Mouse (Mus musculus) naive thymus-derived CD4-positive, alpha-beta T cell, adult 5 months (primary cell): Measurements from ENCODE around the gene Fxyd7. TPM values are rescaled to one million over a fixed set of nuclear protein-coding genes. Genes with fewer than 3 reads are reported as not detected.

Experiments
- polyA plus RNA-seq: library from polyadenylated mRNA; unstranded; fragments of 100-300 nt; shearing (Covaris generic); gene quantifications from one replicate; pipeline ENCODE4 v1.2.1, GENCODE M21; 2017

Gene Fxyd7
- polyA plus RNA-seq, result 1.6 TPM

DNA sequence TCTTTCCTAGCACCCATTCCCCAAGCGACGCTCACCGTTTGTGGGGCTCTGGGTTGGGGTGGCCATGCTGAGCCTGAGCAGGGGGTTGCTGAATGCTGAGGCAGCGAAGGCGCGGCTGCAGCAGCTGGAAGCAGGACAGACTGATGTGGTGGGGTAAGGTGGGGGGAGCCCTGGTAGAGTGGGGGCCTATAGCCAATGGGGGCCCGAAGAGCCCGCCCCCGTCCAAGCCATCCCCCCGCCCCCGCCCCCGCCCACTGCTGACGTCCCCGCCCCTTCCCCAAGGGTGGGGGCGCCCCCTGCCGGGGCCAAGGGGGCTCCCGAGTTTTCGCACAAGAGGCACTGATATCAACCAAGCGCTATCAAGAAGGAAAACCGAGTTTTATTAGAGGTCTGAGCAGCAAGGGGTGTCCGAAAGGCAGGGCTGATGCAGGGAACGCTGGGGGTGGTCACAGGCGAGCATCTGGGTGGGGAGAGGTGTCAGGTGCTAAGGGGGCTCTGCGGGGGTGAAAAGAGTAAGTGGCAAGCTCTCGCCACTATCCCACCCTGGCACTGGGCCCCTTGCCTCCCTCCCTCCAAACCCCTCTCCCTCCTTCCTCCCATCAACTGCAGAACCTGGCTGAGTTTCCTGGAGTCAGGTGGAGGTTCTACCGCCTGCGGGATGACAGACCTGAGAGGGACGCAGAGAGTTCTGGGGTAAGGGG is at the start of gene Fxyd7:
Fxyd7 (minus strand) TSS at position 147 of the 701 bp plus-strand sequence.

DNA sequence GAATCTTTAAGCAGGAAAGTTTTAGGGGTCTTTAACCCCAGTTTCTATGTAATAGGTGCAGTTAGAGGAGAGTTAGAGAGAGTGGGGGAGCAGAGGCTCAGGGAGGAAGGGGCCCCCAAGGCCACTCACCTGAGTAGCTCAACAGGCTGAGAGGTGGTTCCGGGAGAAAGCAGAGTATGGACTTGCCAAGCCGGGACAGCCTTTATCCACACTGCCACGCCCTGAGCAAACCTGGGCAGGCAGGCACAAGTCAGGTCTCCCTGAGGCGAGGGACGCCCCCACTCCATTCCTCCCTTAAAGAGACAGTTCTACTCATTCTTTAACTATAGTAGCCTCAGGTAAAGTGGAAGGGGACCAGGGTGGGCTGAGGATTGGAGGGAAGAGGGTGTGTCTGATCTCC is 25.2 kb upstream of the Fxyd7 start, which contains the start of gene Fxyd3:
Fxyd3 (minus strand) TSS at position 213 of the 400 bp plus-strand sequence.

DNA sequence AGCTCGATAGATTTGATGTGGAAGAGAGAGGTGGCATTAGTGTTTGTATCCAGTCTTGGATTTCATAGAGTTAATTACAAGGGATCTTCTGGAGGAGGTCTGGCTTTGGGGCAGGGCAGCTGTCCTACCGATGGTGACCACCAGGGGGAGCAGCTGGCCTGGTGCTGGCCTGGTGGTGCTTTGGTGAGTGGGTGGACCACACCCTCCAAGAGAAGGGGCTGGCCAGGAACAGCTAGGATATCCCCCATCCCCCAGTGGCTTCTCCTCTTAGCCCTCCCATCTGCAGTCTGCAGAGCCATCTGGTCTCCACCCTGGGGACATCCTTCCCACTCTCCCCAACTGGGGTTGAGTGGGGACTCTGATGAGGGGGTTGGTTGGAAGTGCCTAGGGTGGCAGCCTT is 7.8 kb upstream of the Fxyd7 start, which contains the start of gene Lgi4:
Lgi4 (plus strand) TSS at position 235 of the 400 bp plus-strand sequence.

DNA sequence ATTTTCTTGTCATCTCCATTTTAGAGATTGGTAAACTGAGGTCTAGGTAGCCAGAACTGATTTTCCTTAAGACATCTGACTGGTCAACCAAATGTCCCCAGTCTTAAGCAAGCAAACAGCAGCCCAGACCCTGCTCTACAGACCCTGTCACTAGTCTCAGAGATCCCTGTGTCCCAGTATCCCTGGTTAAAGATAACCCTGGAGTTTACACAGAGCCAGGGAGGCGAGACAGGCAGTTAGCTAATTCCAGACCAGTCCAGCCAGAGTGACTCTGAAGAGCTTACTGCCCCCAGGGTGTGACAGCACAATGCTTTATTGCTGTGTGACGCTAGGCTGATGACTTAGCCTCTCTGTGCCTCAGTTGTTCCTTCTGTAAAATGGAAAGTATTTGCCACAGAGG is 5.8 kb upstream of the Fxyd7 start, which contains the start of gene Fxyd1:
Fxyd1 (minus strand) TSS at position 129 of the 400 bp plus-strand sequence.

DNA sequence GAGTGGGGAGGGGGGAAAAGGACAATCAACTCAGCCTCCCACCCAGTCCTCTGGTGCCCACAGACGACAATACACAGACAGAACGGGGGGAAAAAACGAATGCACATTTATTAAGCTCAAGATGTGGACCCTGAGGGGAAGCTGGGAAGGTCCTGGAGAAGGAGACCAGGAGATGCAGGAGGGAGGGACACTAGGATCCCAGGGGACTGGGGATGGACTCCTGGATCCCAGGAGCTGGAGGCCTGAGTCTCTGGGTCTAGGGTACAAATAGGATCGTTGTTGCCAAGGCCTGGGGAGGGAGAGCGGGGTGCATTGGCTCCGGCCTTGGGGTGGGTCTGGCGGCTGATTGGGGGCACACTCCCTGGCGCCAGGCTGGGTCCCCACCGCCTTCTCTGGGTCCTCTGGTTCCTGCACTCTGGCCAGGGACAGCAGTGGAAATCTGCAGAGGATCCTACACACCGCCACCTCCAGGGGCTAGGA is 8.8 kb downstream of the Fxyd7 start, which contains the start of gene Fxyd5:
Fxyd5 (minus strand) TSS at position 51 of the 480 bp plus-strand sequence.

Other genes with a start within 250 kb of the Fxyd7 start
- not detected for gene Ffar2, start 227.7 kb downstream of the Fxyd7 start, polyA plus RNA-seq
- gene Ffar3, start 195.3 kb downstream of the Fxyd7 start, polyA plus RNA-seq, result not detected
- gene Ffar1, start 189.9 kb downstream of the Fxyd7 start, polyA plus RNA-seq, result not detected
- gene Cd22, start 171.1 kb downstream of the Fxyd7 start, polyA plus RNA-seq, result not detected
- gene Mag, start 136.6 kb downstream of the Fxyd7 start, polyA plus RNA-seq, result not detected
- gene Hamp2, start 126.8 kb downstream of the Fxyd7 start, polyA plus RNA-seq, result not detected
- gene Hamp, start 107.4 kb downstream of the Fxyd7 start, polyA plus RNA-seq, result not detected
- 12.8 TPM for gene Usf2, start 94.7 kb downstream of the Fxyd7 start, polyA plus RNA-seq
- 1.1 TPM for gene Lsr, start 78.0 kb downstream of the Fxyd7 start, polyA plus RNA-seq
- gene Fam187b, start 77.7 kb downstream of the Fxyd7 start, polyA plus RNA-seq, result not detected
- 1,718 TPM for gene Fxyd5, start 9.0 kb downstream of the Fxyd7 start, polyA plus RNA-seq
- gene Fxyd1, start 5.7 kb upstream of the Fxyd7 start, polyA plus RNA-seq, result not detected
- not detected for gene Lgi4, start 7.9 kb upstream of the Fxyd7 start, polyA plus RNA-seq
- gene Fxyd3, start 25.2 kb upstream of the Fxyd7 start, polyA plus RNA-seq, result not detected
- not detected for gene Hpn, start 63.8 kb upstream of the Fxyd7 start, polyA plus RNA-seq
- gene Scn1b, start 75.5 kb upstream of the Fxyd7 start, polyA plus RNA-seq, result not detected
- 669 TPM for gene Gramd1a, start 104.4 kb upstream of the Fxyd7 start, polyA plus RNA-seq
- gene Scgb2b2, start 239.0 kb upstream of the Fxyd7 start, polyA plus RNA-seq, result not detected
- gene Scgb1b2, start 240.4 kb upstream of the Fxyd7 start, polyA plus RNA-seq, result not detected